Mouse (Mus musculus) retina, embryonic 14.5 days (tissue): ENCODE measurements around the gene Mink1.
"Not testable (repeated sequence)": the region's sequence is repeated elsewhere in the genome, so short reads cannot be mapped to it uniquely, and the experiment has no call there.

Experiments
- DNase-seq: peaks from one replicate; pipeline ENCODE4 v3.0.0-alpha.2; 2015; ENCODE audit warnings: low spot score

Gene Mink1

GRCm38 (mm10) chr11:70562287-70562994 is at the start of gene Mink1:
TSS of gene Mink1 (plus strand) at chr11:70562881.
- peak; percentile 92 for DNase-seq

- peak; percentile 26 for DNase-seq
Observed at GRCm38 (mm10) chr11:70513520-70513919, 49.2 kb upstream of the Mink1 start.

- DNase-seq = no peak
Observed at GRCm38 (mm10) chr11:70514288-70514687, 48.4 kb upstream of the Mink1 start, which contains the start of gene Vmo1. TSS of gene Vmo1 (minus strand) at chr11:70514616.

- peak; percentile 80 for DNase-seq
Observed at GRCm38 (mm10) chr11:70516352-70516751, 46.3 kb upstream of the Mink1 start.

GRCm38 (mm10) chr11:70518436-70518835 is 44.2 kb upstream of the Mink1 start:
- no peak for DNase-seq

- no peak for DNase-seq
Observed at GRCm38 (mm10) chr11:70518923-70519322, 43.8 kb upstream of the Mink1 start, which contains the start of gene Gltpd2. TSS of gene Gltpd2 (plus strand) at chr11:70519196.

GRCm38 (mm10) chr11:70520178-70520769 is 42.4 kb upstream of the Mink1 start:
- DNase-seq = peak; percentile 55

GRCm38 (mm10) chr11:70523306-70523989 is 39.2 kb upstream of the Mink1 start:
- DNase-seq = peak; percentile 27

- no peak for DNase-seq
Observed at GRCm38 (mm10) chr11:70524782-70525181, 37.9 kb upstream of the Mink1 start.

GRCm38 (mm10) chr11:70525184-70525678 is 37.5 kb upstream of the Mink1 start, which contains the start of gene Psmb6:
TSS of gene Psmb6 (plus strand) at chr11:70525367.
- DNase-seq = peak; percentile 97

- DNase-seq = no peak
Observed at GRCm38 (mm10) chr11:70525726-70526125, 37.0 kb upstream of the Mink1 start.

- DNase-seq = no peak
Observed at GRCm38 (mm10) chr11:70526211-70526610, 36.5 kb upstream of the Mink1 start.

GRCm38 (mm10) chr11:70528610-70529009 is 34.1 kb upstream of the Mink1 start:
- no peak for DNase-seq

- not testable (repeated sequence) for DNase-seq
Observed at GRCm38 (mm10) chr11:70531065-70531464, 31.6 kb upstream of the Mink1 start.

- DNase-seq = no peak
Observed at GRCm38 (mm10) chr11:70532839-70533238, 29.8 kb upstream of the Mink1 start, which contains the start of gene Gm40193. TSS of gene Gm40193 (minus strand) at chr11:70532939.

GRCm38 (mm10) chr11:70539423-70539822 is 23.3 kb upstream of the Mink1 start:
- DNase-seq = no peak

- DNase-seq = peak; percentile 85
Observed at GRCm38 (mm10) chr11:70539877-70540587, 22.6 kb upstream of the Mink1 start, which contains the start of gene Pld2. TSS of gene Pld2 (plus strand) at chr11:70540064.

- DNase-seq = no peak
Observed at GRCm38 (mm10) chr11:70540928-70541327, 21.8 kb upstream of the Mink1 start.

- DNase-seq = no peak
Observed at GRCm38 (mm10) chr11:70541415-70541814, 21.3 kb upstream of the Mink1 start.

GRCm38 (mm10) chr11:70544496-70544895 is 18.2 kb upstream of the Mink1 start:
- no peak for DNase-seq

GRCm38 (mm10) chr11:70551526-70551925 is 11.2 kb upstream of the Mink1 start:
- DNase-seq = no peak

GRCm38 (mm10) chr11:70553940-70554339 is 8.7 kb upstream of the Mink1 start:
- no peak for DNase-seq
